Mouse (Mus musculus): ENCODE measurements around the gene Olfr298. TPM values are rescaled to one million over a fixed set of nuclear protein-coding genes. Genes with fewer than 3 reads are reported as not detected.

The Olfr298 gene
- not detected in 2 replicates for polyA plus RNA-seq (2016; fragmentation: Nextera tagmentation; extraction: Ambion mirVana)

DNA sequence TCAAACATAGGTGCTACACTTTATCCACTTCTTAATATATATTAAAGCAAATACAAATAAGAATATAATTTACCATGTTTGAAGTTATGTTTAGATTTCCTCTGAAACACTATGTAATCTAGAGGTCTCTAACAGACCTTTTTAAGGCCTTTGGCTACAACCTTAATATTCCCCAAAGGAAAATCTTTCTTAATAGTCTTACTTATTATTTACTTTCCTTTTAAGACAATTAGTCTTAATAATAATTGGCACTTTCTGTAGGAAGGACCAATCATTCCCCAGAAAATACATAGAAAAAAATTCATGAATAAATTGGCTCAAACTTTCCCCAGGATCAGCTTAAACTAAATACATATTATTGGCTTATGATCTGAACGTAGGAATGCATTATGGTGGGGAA, at the start of gene Olfr298:
Gene Olfr298 (minus strand): TSS at position 101 of the 400 bp plus-strand sequence.
- Histone ChIP-seq H3K27ac (ENCODE audit: poor library complexity, severe bottlenecking) (no peak within 1 kb of the TSS), H3K36me3 (no peaks in the 10 kb centered on the region), H3K4me2 (no peak within 1 kb of the TSS), H3K9ac (no peak within 1 kb of the TSS), H3K4me3 (no peak within 1 kb of the TSS), H3K9me3 (replicated peaks) (no peaks in the 10 kb centered on the region), H3K4me1 (replicated peaks) (no peaks in the 10 kb centered on the region), H3K27me3 (replicated peaks) (no peaks in the 10 kb centered on the region)
- no peak for ATAC-seq (ENCODE audit: insufficient number of reproducible peaks, low FRiP score)
- 78% methylated on average over 1 of the region's 1 CpGs for WGBS

DNA sequence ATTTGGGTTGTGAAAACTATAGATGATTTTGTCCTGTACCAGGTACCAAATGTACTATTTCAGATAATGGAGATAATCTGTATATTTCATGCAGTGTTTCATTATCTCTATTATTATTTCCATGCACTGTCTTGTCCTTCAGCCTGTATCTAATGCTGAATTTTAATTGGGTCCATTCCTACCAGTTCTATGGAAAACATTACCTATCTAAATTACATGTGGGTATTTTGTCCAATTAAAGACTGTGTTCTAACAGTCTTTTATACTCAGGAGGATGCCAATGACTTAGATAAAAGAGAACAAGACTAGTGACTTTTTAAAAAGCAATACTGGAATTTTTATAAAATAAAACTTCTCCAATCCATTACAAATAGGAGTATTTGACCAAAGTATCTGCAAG, 27.4 kb upstream of the Olfr298 start, which contains the start of gene Olfr297:
Gene Olfr297 (plus strand): TSS at position 301 of the 400 bp plus-strand sequence.
- Histone ChIP-seq H3K4me2 (no peak within 1 kb of the TSS), H3K4me3 (no peak within 1 kb of the TSS), H3K4me1 (replicated peaks) (no peaks in the 10 kb centered on the region), H3K27ac (ENCODE audit: poor library complexity, severe bottlenecking) (no peak within 1 kb of the TSS), H3K9ac (no peak within 1 kb of the TSS), H3K36me3 (no peaks in the 10 kb centered on the region), H3K9me3 (replicated peaks) (no peaks in the 10 kb centered on the region), H3K27me3 (replicated peaks) (no peaks in the 10 kb centered on the region)
- no peak for ATAC-seq (ENCODE audit: insufficient number of reproducible peaks, low FRiP score)

DNA sequence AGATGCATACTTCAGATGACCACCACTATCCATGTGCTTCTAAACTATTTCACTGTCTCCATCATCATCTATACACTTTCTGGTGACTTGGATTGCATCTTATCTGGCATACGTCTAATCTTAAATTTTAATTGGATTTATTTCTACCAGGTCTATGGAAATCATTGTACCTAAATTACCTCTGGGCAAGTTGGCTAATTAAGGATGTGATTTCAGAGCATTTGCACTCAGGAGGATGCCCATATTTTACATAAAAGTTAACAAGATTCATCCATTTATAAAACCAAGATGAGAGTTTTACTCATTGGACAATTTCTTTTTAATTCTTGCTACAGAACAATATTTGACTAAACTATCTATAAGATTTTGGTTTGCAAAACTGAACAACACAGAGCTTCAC, 32.7 kb downstream of the Olfr298 start, which contains the start of gene Olfr299:
Gene Olfr299 (plus strand): TSS at position 301 of the 400 bp plus-strand sequence.
- no peak within 1 kb of the TSS for H3K9ac ChIP-seq
- H3K4me1 ChIP-seq (replicated peaks) = no peaks in the 10 kb centered on the region
- H3K9me3 ChIP-seq (replicated peaks) = no peaks in the 10 kb centered on the region
- H3K27me3 ChIP-seq (replicated peaks) = no peaks in the 10 kb centered on the region
- no peak within 1 kb of the TSS for H3K27ac ChIP-seq (ENCODE audit: poor library complexity, severe bottlenecking)
- no peaks in the 10 kb centered on the region for H3K36me3 ChIP-seq
- no peak within 1 kb of the TSS for H3K4me2 ChIP-seq
- H3K4me3 ChIP-seq = no peak within 1 kb of the TSS
- WGBS = 81% methylated on average over 1 of the region's 1 CpGs
- no peak for ATAC-seq (ENCODE audit: insufficient number of reproducible peaks, low FRiP score)

Other genes starting within 250 kb of the Olfr298 start
- not detected in 2 replicates for gene Vmn2r76, start 246.2 kb downstream of the Olfr298 start, polyA plus RNA-seq (2016; fragmentation: Nextera tagmentation; extraction: Ambion mirVana)
- gene Olfr310, start 215.3 kb downstream of the Olfr298 start, polyA plus RNA-seq (2016; fragmentation: Nextera tagmentation; extraction: Ambion mirVana) = not detected in 2 replicates
- gene Olfr309, start 178.8 kb downstream of the Olfr298 start, polyA plus RNA-seq (2016; fragmentation: Nextera tagmentation; extraction: Ambion mirVana) = not detected in 2 replicates
- not detected in 2 replicates for gene Olfr308, start 166.9 kb downstream of the Olfr298 start, polyA plus RNA-seq (2016; fragmentation: Nextera tagmentation; extraction: Ambion mirVana)
- gene Olfr307, start 154.9 kb downstream of the Olfr298 start, polyA plus RNA-seq (2016; fragmentation: Nextera tagmentation; extraction: Ambion mirVana) = not detected in 2 replicates
- gene Olfr305, start 125.6 kb downstream of the Olfr298 start, polyA plus RNA-seq (2016; fragmentation: Nextera tagmentation; extraction: Ambion mirVana) = not detected in 2 replicates
- not detected in 2 replicates for gene Olfr304, start 105.8 kb downstream of the Olfr298 start, polyA plus RNA-seq (2016; fragmentation: Nextera tagmentation; extraction: Ambion mirVana)
- gene Olfr303, start 94.7 kb downstream of the Olfr298 start, polyA plus RNA-seq (2016; fragmentation: Nextera tagmentation; extraction: Ambion mirVana) = not detected in 2 replicates
- gene Olfr301, start 88.6 kb downstream of the Olfr298 start, polyA plus RNA-seq (2016; fragmentation: Nextera tagmentation; extraction: Ambion mirVana) = not detected in 2 replicates
- not detected in 2 replicates for gene Olfr299, start 32.6 kb downstream of the Olfr298 start, polyA plus RNA-seq (2016; fragmentation: Nextera tagmentation; extraction: Ambion mirVana)
- gene Olfr297, start 27.5 kb upstream of the Olfr298 start, polyA plus RNA-seq (2016; fragmentation: Nextera tagmentation; extraction: Ambion mirVana) = not detected in 2 replicates
- not detected in 2 replicates for gene Olfr295, start 91.4 kb upstream of the Olfr298 start, polyA plus RNA-seq (2016; fragmentation: Nextera tagmentation; extraction: Ambion mirVana)
- not detected in 2 replicates for gene Olfr294, start 124.2 kb upstream of the Olfr298 start, polyA plus RNA-seq (2016; fragmentation: Nextera tagmentation; extraction: Ambion mirVana)
- gene Olfr293, start 156.6 kb upstream of the Olfr298 start, polyA plus RNA-seq (2016; fragmentation: Nextera tagmentation; extraction: Ambion mirVana) = not detected in 2 replicates
- not detected in 2 replicates for gene Olfr292, start 195.8 kb upstream of the Olfr298 start, polyA plus RNA-seq (2016; fragmentation: Nextera tagmentation; extraction: Ambion mirVana)